Mouse (Mus musculus) midbrain, embryonic 12.5 days (tissue): ENCODE data around the gene Tbc1d25. TPM values are rescaled to one million over a fixed set of nuclear protein-coding genes. Genes with fewer than 3 reads are reported as not detected.

Experiments used
- ATAC-seq: fragments of 200-750 bp; cut with Nextera tagmentation; 2 replicates; pipeline ENCODE4 v1.8.0; 2017; ENCODE audit warnings: low read depth, moderate TSS enrichment, moderate library complexity; ENCODE audit not compliant: low FRiP score
- H3K27ac ChIP-seq: fragments of 300-500 bp; sonication (generic); replicated peaks from 2 replicates; pipeline ENCODE4 v1.5.1; 2016; ENCODE audit warnings: mild to moderate bottlenecking
- H3K27me3 ChIP-seq: fragments of 300-500 bp; sonication (generic); 2 replicates; pipeline ENCODE4 v1.6.1; 2016; ENCODE audit warnings: mild to moderate bottlenecking
- H3K36me3 ChIP-seq: fragments of 300-500 bp; sonication (generic); 2 replicates; pipeline ENCODE4 v1.6.1; 2016
- H3K4me1 ChIP-seq: fragments of 300-500 bp; sonication (generic); 2 replicates; pipeline ENCODE4 v1.6.1; 2016
- H3K4me2 ChIP-seq: fragments of 300-500 bp; sonication (generic); replicated peaks from 2 replicates; pipeline ENCODE4 v1.6.1; 2016; ENCODE audit warnings: mild to moderate bottlenecking, moderate library complexity
- H3K4me3 ChIP-seq: fragments of 300-500 bp; sonication (generic); 2 replicates; pipeline ENCODE4 v1.5.1; 2016; ENCODE audit warnings: mild to moderate bottlenecking
- H3K9ac ChIP-seq: fragments of 300-500 bp; sonication (generic); replicated peaks from 2 replicates; pipeline ENCODE4 v1.6.1; 2016; ENCODE audit warnings: mild to moderate bottlenecking, moderate library complexity
- H3K9me3 ChIP-seq: fragments of 300-500 bp; sonication (generic); 2 replicates; pipeline ENCODE4 v1.6.1; 2016; ENCODE audit warnings: mild to moderate bottlenecking
- WGBS: fragments of 180-500 bp; shearing (Covaris S2); methylation state at CpG from one replicate; pipeline ENCODE4 v1.1.7; 2016; 5-methylcytosine and 5-hydroxymethylcytosine counted together
- polyA plus RNA-seq: library from polyadenylated mRNA; unstranded; fragments of >200 nt; fragmentation: Nextera tagmentation; extraction: Ambion mirVana; gene quantifications from 2 replicates; pipeline ENCODE4 v1.2.1, GENCODE M21; 2016

Tbc1d25 gene
- polyA plus RNA-seq, 1 experiment from 2014 or later, result 12.7 TPM

DNA sequence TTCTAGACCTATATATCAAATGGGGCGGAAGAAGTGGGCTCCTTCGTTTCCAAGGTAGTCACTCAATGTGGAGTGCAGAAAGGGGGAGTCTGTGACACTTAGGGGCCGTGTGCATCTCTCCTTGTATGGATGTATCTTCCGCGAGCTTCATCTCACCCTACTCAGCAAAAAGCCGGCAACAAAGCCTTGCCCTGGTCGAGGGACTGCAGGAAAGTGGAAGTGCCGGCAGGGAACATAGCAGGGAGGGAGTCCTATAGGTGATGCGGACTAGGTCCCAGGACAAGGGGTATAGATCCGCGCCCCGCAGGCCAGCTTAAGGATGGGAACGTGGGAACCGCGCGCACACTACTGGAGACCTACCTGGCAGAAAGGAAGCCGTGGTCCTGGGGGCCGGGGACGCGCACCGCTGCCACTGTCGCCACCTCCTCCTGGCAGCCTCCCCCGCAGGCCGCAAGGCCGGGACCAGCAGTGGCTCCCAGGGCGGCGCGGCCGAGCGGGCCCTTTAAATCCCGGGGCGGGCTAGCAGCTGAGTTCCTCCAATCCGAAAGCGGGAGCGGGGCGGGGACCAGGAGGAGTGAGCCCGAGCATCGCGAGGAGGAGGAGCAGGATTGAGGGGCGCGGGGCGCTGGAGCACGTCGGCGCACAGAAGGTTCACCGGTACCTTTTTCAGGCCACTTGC is 30.2 kb upstream of the Tbc1d25 start, which contains the start of gene Porcn:
Gene Porcn, minus strand, starts transcription at position 511 of the 679 bp plus-strand sequence.
- H3K27me3 ChIP-seq, result no peaks in the 10 kb centered on the region
- H3K4me2 ChIP-seq, result peak within 1 kb of the TSS; percentile 57
- H3K9me3 ChIP-seq, result no peaks in the 10 kb centered on the region
- peaks cover 3% of the 10 kb centered on the region; the same call in 1 of the 2 replicates for H3K4me1 ChIP-seq
- no peaks in the 10 kb centered on the region for H3K36me3 ChIP-seq
- H3K27ac ChIP-seq, result no peak within 1 kb of the TSS; the same call in 1 of the 2 replicates
- H3K4me3 ChIP-seq, result peak within 1 kb of the TSS; percentile 48
- peak within 1 kb of the TSS; percentile 55 for H3K9ac ChIP-seq
- 17% methylated on average over 33 of the region's 46 CpGs for WGBS
- ATAC-seq, result peak; percentile 94

DNA sequence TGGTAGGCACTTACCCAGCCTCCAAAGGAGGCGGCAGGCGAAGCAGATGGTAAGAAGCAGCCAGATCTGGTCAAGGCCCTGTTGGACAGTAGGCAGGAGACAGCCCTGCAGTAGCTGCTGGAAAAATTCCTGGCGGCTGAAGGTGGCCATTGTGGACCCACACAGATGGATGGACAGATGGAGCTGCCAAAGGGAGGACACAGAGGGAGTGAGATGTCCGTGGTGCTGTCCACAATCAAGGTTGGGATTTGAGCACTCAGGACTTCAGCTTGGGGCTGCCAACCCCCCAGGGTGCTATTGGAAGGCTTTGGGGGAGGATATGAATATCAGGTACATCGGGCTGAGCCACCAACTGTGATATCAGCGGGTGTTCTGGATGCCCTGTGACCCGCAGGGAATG is 29.6 kb upstream of the Tbc1d25 start:
- Histone ChIP-seq H3K9me3 (no peaks in the 10 kb centered on the region), H3K9ac (peak overlapping the region; percentile 55), H3K4me3 (peak overlapping the region; percentile 48), H3K36me3 (no peaks in the 10 kb centered on the region), H3K27me3 (no peaks in the 10 kb centered on the region), H3K27ac (no peak overlapping the region), H3K4me2 (peak overlapping the region; percentile 57), H3K4me1 (peaks cover 3% of the 10 kb centered on the region; the same call in 1 of the 2 replicates)
- no peak for ATAC-seq
- WGBS, result 27% methylated on average over 7 of the region's 7 CpGs

DNA sequence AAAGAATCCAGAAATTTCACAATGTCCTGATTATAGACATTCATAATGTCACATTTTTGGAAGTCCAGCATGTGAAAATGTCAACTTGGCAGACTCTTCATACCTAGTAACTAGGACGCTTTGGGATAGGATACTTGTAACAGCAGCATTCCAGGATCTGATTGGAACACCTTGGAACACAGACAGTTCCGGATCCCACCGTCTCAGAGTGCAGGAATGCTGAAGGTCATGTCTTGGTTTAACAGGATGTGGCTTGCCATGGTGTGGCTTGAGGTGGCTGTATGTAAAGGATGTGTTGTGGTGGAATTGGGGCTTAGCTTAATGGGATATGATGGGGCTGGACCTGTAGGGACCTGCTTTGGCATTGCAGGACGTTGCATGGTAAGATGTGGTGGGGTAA is 29.1 kb upstream of the Tbc1d25 start:
- no peaks in the 10 kb centered on the region for H3K27me3 ChIP-seq
- 71% methylated on average over 4 of the region's 4 CpGs for WGBS
- no peak overlapping the region for H3K4me3 ChIP-seq
- peaks cover 3% of the 10 kb centered on the region; the same call in 1 of the 2 replicates for H3K4me1 ChIP-seq
- no peak for ATAC-seq
- peak overlapping the region; percentile 55; the same call in 1 of the 2 replicates for H3K9ac ChIP-seq
- no peaks in the 10 kb centered on the region for H3K9me3 ChIP-seq
- peak overlapping the region; percentile 57; the same call in 1 of the 2 replicates for H3K4me2 ChIP-seq
- no peak overlapping the region for H3K27ac ChIP-seq
- H3K36me3 ChIP-seq, result no peaks in the 10 kb centered on the region

DNA sequence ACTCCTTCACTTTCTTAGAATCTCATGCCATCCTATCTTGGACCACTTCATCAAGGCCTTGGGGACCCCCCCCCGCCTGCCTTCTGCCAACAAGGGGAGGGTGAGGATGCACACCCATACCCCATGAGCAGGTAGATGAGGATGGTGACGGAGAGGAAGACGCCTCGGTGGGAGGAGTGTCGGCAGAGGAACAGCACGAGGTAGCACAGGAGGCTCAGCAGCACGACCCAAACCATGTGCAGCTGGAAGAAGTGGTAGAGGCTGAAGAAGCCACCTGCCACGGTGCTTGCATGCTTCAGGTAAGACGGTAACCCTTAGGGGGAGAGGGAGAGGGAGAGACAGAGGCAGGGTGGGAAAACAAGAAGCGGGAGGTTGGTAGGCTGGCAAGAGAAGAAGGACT is 28.1 kb upstream of the Tbc1d25 start:
- no peak overlapping the region for H3K4me2 ChIP-seq
- no peak overlapping the region for H3K27ac ChIP-seq
- no peaks in the 10 kb centered on the region for H3K9me3 ChIP-seq
- H3K4me3 ChIP-seq, result no peak overlapping the region
- no peaks in the 10 kb centered on the region for H3K36me3 ChIP-seq
- peaks cover 3% of the 10 kb centered on the region; the same call in 1 of the 2 replicates for H3K4me1 ChIP-seq
- H3K27me3 ChIP-seq, result no peaks in the 10 kb centered on the region
- no peak overlapping the region for H3K9ac ChIP-seq
- 83% methylated on average over 10 of the region's 10 CpGs for WGBS
- no peak for ATAC-seq

DNA sequence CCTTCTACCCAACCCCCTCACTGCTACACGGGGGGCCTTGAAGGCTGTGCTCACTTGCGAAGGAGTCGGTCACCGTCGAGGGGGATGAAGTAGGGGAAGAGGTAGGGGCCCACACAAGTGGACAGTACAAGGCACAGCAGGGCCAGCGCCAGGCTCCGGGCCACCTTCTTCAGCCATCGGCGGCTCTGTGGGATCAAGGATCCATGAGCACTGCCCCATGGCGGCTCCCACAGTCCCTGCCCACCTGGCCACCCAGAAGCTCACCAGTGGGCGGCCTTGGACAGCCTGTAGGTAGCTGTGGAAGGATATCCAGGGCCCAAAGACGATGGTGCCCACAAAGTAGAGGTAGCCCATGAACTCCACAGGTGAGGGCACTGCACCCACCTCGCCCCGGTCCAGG is 27.1 kb upstream of the Tbc1d25 start:
- Histone ChIP-seq H3K27me3 (no peaks in the 10 kb centered on the region), H3K9ac (no peak overlapping the region), H3K4me2 (no peak overlapping the region), H3K36me3 (no peaks in the 10 kb centered on the region), H3K4me3 (no peak overlapping the region), H3K4me1 (peaks cover 3% of the 10 kb centered on the region; the same call in 1 of the 2 replicates), H3K27ac (no peak overlapping the region), H3K9me3 (no peaks in the 10 kb centered on the region)
- no peak for ATAC-seq
- 87% methylated on average over 14 of the region's 14 CpGs for WGBS

DNA sequence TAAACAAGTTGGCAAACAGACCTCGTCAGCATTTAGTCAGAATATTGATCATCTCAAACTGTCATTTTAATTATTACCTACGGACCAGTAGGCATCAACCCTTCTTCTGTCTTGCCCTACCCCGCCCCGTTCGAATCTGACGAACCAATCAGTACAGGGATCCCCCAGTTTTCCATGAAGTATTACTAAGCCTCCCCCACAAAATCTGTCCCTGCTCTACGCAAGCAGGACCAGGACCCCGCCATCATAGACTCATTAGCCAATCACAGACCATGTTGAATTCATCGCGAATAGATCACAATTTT is 17.4 kb upstream of the Tbc1d25 start, which contains the start of gene Ebp:
Gene Ebp, minus strand, starts transcription at position 94 of the 305 bp plus-strand sequence.
- peak; percentile 14; the same call in 1 of the 2 replicates for ATAC-seq
- no peaks in the 10 kb centered on the region for H3K36me3 ChIP-seq
- peak within 1 kb of the TSS; percentile 58 for H3K9ac ChIP-seq
- peak within 1 kb of the TSS; percentile 74 for H3K27ac ChIP-seq
- WGBS, result 30% methylated on average over 10 of the region's 10 CpGs
- H3K9me3 ChIP-seq, result no peaks in the 10 kb centered on the region
- peak within 1 kb of the TSS; percentile 51 for H3K4me3 ChIP-seq
- 0 out of 2 replicates have a peak, but pooled peaks cover 4% of the 10 kb centered on the region for H3K4me1 ChIP-seq
- H3K27me3 ChIP-seq, result no peaks in the 10 kb centered on the region
- peak within 1 kb of the TSS; percentile 57 for H3K4me2 ChIP-seq

DNA sequence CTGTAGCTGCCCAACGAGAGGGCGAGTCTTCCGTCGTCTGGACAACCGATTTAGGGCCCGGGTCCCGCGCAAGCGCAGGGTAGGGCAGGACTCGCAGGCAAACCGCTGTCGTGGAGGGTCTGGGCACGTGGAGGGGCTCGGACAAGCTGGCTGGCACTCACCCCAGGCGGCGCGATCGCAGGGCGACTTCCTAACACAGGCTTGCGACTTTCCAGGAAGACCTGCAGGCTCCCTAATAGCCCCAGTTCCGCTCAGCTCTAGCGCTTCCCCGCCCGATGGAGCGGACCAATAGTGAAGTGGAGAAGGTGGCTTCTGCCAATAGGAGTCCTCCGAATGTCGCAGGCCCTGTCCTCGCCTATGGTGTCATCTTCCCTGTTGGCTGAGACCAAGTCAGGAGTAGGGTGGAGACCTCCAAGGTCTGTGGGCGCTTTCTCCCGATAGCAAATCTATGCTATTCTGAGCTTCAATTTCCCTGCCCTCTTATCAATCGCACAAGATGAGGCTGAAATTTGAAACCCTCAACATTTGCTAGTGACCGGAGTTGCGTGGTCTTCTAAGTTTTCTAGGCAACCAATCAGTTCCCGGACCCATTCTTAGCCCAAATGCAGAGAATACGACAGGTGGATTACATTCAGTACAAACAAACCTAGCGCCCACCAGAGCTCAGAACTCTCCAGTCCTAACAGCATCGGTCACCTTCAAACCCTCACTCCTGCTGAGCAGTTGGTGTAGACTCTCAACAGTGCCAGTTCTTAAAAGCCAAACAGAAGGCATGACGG is 16.8 kb upstream of the Tbc1d25 start:
- ATAC-seq, result peak; percentile 96
- no peaks in the 10 kb centered on the region for H3K27me3 ChIP-seq
- 0 out of 2 replicates have a peak, but pooled peaks cover 4% of the 10 kb centered on the region for H3K4me1 ChIP-seq
- peak overlapping the region; percentile 58 for H3K9ac ChIP-seq
- H3K4me2 ChIP-seq, result peak overlapping the region; percentile 57
- peak overlapping the region; percentile 51 for H3K4me3 ChIP-seq
- 17% methylated on average over 38 of the region's 38 CpGs for WGBS
- H3K9me3 ChIP-seq, result no peaks in the 10 kb centered on the region
- H3K27ac ChIP-seq, result peak overlapping the region; percentile 74
- H3K36me3 ChIP-seq, result no peaks in the 10 kb centered on the region

DNA sequence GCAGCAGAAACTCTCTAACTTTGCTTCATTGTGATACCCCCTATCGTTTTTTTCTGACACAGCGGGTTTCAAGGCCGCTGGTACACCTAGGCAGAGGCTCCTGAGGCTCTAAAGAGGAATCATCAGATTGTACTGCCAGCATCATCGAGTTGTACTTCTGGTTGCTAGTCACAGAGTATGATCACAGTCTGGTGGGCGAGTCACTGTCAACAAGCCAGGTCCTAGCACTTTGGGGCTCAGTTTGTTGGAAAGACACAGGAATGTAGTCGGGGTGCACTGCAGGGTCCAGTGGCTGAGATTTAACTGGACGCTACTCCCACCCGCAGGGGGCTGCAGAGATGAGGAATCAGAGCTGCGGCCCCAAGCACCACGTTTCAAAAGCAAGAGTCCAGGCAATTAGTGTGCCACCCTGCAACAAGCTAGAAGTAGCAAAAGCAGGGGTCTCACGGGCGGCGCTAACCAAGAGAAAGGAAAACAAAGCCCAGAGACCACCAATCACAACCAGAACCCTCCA is 16.2 kb upstream of the Tbc1d25 start:
- no peaks in the 10 kb centered on the region for H3K27me3 ChIP-seq
- peak overlapping the region; percentile 58 for H3K9ac ChIP-seq
- no peak for ATAC-seq
- H3K36me3 ChIP-seq, result no peaks in the 10 kb centered on the region
- H3K9me3 ChIP-seq, result no peaks in the 10 kb centered on the region
- 14% methylated on average over 13 of the region's 13 CpGs for WGBS
- peak overlapping the region; percentile 57 for H3K4me2 ChIP-seq
- H3K27ac ChIP-seq, result peak overlapping the region; percentile 74
- H3K4me3 ChIP-seq, result peak overlapping the region; percentile 51
- H3K4me1 ChIP-seq, result 0 out of 2 replicates have a peak, but pooled peaks cover 4% of the 10 kb centered on the region

DNA sequence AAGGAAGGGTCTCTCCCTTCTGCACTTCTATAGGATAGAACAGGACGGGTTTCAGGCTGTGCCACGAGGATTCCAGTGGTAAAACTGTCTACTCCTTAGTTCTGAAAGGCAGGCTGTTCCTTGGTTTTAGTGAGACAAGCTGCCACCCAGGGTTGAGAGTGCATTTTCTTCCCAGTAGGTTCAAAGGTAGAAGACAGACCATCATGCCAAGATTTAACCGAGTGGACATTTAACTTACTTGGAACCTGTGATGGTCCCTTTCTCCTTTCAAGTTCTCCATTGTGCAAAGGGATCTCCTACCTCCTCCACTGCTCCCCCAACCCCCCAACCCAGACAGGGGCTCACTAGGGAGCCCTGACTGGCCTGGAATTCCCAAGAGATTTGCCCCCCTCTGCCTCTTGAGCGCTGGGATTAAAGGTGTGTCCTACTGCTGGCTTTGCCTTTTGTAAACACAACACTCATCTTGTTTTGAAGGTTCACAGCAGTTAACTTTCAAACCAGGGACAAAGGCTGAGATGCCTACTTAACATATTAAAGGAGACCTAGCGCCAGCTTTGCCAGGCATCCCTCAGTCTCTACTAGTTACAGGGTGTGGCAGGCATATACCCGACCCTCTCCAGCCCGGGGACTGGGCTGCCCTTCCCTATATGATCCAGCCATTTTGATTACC is 7.0 kb upstream of the Tbc1d25 start:
- H3K4me1 ChIP-seq, result no peaks in the 10 kb centered on the region
- H3K4me3 ChIP-seq, result no peak overlapping the region
- WGBS, result 22% methylated on average over 7 of the region's 7 CpGs
- no peaks in the 10 kb centered on the region; the same call in 1 of the 2 replicates for H3K36me3 ChIP-seq
- H3K9ac ChIP-seq, result no peak overlapping the region
- H3K27me3 ChIP-seq, result no peaks in the 10 kb centered on the region
- no peak overlapping the region for H3K27ac ChIP-seq
- ATAC-seq, result no peak
- no peaks in the 10 kb centered on the region for H3K9me3 ChIP-seq
- no peak overlapping the region for H3K4me2 ChIP-seq

DNA sequence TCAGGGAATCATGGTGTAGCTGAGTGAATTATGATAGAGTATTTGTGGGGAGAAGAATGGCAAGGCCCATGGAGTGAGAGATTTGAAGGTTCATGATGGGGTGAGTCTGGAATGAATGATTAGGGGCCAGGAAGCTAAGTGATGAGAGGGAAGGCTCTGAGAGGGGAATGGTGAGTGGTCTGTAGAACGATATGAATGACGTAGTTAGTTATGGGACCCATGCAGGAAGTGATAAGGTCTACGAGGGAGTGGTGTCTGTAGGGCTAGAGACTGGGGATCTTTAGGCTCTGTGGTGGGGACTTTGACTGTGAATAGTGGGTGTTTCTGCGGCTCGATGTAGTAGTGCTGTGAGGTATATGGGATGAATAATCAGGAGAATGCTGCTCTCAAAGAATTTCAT is 3.7 kb upstream of the Tbc1d25 start:
- Histone ChIP-seq H3K4me2 (no peak overlapping the region), H3K9ac (no peak overlapping the region), H3K9me3 (no peaks in the 10 kb centered on the region), H3K27me3 (no peaks in the 10 kb centered on the region), H3K4me1 (0 out of 2 replicates have a peak, but pooled peaks cover 3% of the 10 kb centered on the region), H3K27ac (no peak overlapping the region), H3K36me3 (no peaks in the 10 kb centered on the region), H3K4me3 (no peak overlapping the region)
- no peak for ATAC-seq
- 91% methylated on average over 5 of the region's 5 CpGs for WGBS

DNA sequence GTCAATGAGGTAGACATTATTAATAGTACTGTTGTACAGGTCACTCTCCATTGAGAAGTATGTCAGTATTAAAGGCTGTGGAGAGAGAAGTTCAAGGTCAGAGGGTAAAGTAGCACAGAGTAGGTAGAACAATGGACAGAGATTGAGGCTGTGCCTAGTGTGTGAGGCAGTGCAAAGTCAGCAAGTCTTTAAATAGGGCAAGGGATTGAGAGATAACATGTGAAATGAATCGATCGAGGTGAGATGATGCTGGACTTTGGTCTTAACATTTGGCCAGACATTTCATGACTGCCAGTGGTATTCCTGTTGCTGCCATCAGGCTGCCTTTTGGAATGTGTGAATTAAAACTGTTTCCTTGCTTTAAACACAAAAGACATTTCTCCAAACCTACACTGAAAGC is 2.9 kb upstream of the Tbc1d25 start:
- H3K9ac ChIP-seq, result no peak overlapping the region
- no peak overlapping the region for H3K27ac ChIP-seq
- H3K4me1 ChIP-seq, result 0 out of 2 replicates have a peak, but pooled peaks cover 5% of the 10 kb centered on the region
- ATAC-seq, result no peak
- no peaks in the 10 kb centered on the region for H3K9me3 ChIP-seq
- no peak overlapping the region for H3K4me2 ChIP-seq
- no peak overlapping the region for H3K4me3 ChIP-seq
- no peaks in the 10 kb centered on the region for H3K36me3 ChIP-seq
- H3K27me3 ChIP-seq, result no peaks in the 10 kb centered on the region
- 98% methylated on average over 2 of the region's 2 CpGs for WGBS
